Mouse (Mus musculus): ENCODE data around the gene Gm45140.

DNA sequence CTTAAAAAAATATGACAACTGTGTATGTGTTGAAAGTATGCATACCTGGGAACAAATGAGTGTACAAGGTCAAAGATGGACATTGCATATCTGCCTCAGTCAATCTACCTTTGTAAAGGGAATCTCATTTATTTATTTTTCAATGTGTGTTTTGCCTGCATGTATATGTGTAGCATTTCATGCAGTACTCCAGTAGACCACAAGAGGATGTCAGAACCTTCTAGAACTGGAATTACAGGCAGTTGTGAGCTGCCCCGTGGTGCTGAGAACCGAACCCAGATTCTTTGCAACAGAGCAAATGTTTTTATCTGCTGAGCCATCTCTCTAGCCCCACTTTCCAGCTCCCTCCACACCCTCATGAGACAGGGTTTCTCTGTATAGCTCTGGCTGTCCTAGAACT is 38.4 kb upstream of the Gm45140 start:
- no peak for TF ChIP-seq CTCF (IDR thresholded peaks at IDR 0.05; ENCODE audit: borderline replicate concordance, extremely low read depth, insufficient read depth, insufficient read length)
- no peak for TF ChIP-seq POLR2A (IDR thresholded peaks at IDR 0.05; ENCODE audit: borderline replicate concordance, extremely low read depth, insufficient read depth, insufficient read length, poor library complexity, severe bottlenecking)
